Mouse (Mus musculus) limb, embryonic 13.5 days (tissue): Measurements from ENCODE around the gene Nt5dc3. TPM values are rescaled to one million over a fixed set of nuclear protein-coding genes. Genes with fewer than 3 reads are reported as not detected.

Experiments
- ATAC-seq: fragments of 200-750 bp; cut with Nextera tagmentation; 2 replicates; pipeline ENCODE4 v1.8.0; 2017; ENCODE audit warnings: low read depth, moderate number of reproducible peaks, moderate TSS enrichment; ENCODE audit not compliant: low FRiP score
- H3K27ac ChIP-seq: fragments of 300-500 bp; sonication (generic); 2 replicates; pipeline ENCODE4 v1.5.1; 2015; ENCODE audit warnings: inconsistent platforms, mild to moderate bottlenecking, moderate library complexity
- H3K27me3 ChIP-seq: fragments of 300-500 bp; sonication (generic); 2 replicates; pipeline ENCODE4 v1.6.1; 2015; ENCODE audit warnings: mild to moderate bottlenecking, inconsistent platforms
- H3K36me3 ChIP-seq: fragments of 300-500 bp; sonication (generic); 2 replicates; pipeline ENCODE4 v1.6.1; 2015; ENCODE audit warnings: inconsistent platforms, mild to moderate bottlenecking, moderate library complexity
- H3K4me1 ChIP-seq: fragments of 300-500 bp; sonication (generic); 2 replicates; pipeline ENCODE4 v1.6.1; 2015; ENCODE audit warnings: inconsistent platforms
- H3K4me2 ChIP-seq: fragments of 300-500 bp; sonication (generic); replicated peaks from 2 replicates; pipeline ENCODE4 v1.6.1; 2015; ENCODE audit warnings: inconsistent platforms, mild to moderate bottlenecking, moderate library complexity
- H3K4me3 ChIP-seq: fragments of 300-500 bp; sonication (generic); 2 replicates; pipeline ENCODE4 v1.5.1; 2015; ENCODE audit warnings: moderate library complexity, mild to moderate bottlenecking, inconsistent platforms
- H3K9ac ChIP-seq: fragments of 300-500 bp; sonication (generic); 2 replicates; pipeline ENCODE4 v1.6.1; 2015; ENCODE audit warnings: mild to moderate bottlenecking, inconsistent platforms
- H3K9me3 ChIP-seq: fragments of 300-500 bp; sonication (generic); 2 replicates; pipeline ENCODE4 v1.6.1; 2016; ENCODE audit warnings: inconsistent platforms
- WGBS: fragments of 180-500 bp; shearing (Covaris S2); methylation state at CpG from one replicate; pipeline ENCODE4 v1.1.7; 2015; 5-methylcytosine and 5-hydroxymethylcytosine counted together
- polyA plus RNA-seq: library from polyadenylated mRNA; unstranded; fragments of >200 nt; fragmentation: Nextera tagmentation; extraction: Ambion mirVana; gene quantifications from 2 replicates; pipeline ENCODE4 v1.2.1, GENCODE M21; 2015

The Nt5dc3 gene
- polyA plus RNA-seq, 1 experiment from 2014 or later, result 0.83 TPM

GRCm38 (mm10) chr10:86763672-86764071, 15.1 kb upstream of the Nt5dc3 start, which contains the start of gene Gm49358:
TSS of gene Gm49358 (plus strand) at chr10:86763972.
- Histone ChIP-seq H3K9ac (no peak within 1 kb of the TSS), H3K4me2 (no peak within 1 kb of the TSS), H3K27me3 (no peaks in the 10 kb centered on the region), H3K4me3 (no peak within 1 kb of the TSS), H3K36me3 (no peaks in the 10 kb centered on the region), H3K4me1 (peaks cover 15% of the 10 kb centered on the region), H3K9me3 (no peaks in the 10 kb centered on the region), H3K27ac (no peak within 1 kb of the TSS)
- no peak for ATAC-seq
- 88% methylated on average over 5 of the region's 5 CpGs for WGBS

DNA sequence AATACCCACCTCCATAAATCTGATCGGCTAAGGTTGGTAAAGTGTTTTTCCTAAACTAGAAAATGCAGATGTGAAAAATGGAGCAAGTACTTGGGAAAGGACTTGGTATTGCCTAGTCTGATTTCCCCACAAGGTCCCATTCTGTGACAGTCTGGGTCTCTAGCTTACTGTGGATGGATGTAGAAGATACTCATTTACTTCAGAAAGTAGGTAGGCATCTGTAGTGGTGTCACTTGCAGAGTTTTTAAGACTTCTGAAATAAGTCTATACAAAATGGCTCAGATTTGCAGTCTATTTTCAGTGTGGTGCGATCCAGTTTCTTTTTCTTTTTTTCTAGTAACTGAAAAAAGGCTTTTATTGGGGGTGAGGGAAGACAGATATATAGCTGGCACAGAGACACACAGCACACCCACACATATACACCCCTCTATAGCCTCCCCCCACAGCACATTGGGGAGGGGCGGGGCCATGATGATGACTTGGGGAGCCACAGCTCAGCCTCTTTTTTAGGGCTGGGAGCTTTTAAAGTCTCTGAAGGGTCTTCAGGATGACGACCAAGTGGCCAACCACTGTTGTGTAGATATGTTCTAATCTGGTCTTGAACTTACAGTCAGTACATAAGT, 13.3 kb upstream of the Nt5dc3 start:
- 85% methylated on average over 4 of the region's 4 CpGs for WGBS
- ATAC-seq, result no peak
- H3K27me3 ChIP-seq, result no peaks in the 10 kb centered on the region
- no peak overlapping the region for H3K27ac ChIP-seq
- no peak overlapping the region for H3K4me3 ChIP-seq
- no peak overlapping the region for H3K9ac ChIP-seq
- H3K36me3 ChIP-seq, result no peaks in the 10 kb centered on the region
- no peaks in the 10 kb centered on the region for H3K9me3 ChIP-seq
- peaks cover 15% of the 10 kb centered on the region for H3K4me1 ChIP-seq
- H3K4me2 ChIP-seq, result no peak overlapping the region

- Histone ChIP-seq H3K4me3 (no peak overlapping the region), H3K9ac (no peak overlapping the region), H3K27me3 (no peaks in the 10 kb centered on the region), H3K9me3 (no peaks in the 10 kb centered on the region), H3K4me2 (no peak overlapping the region), H3K36me3 (no peaks in the 10 kb centered on the region), H3K27ac (no peak overlapping the region), H3K4me1 (no peaks in the 10 kb centered on the region)
- 69% methylated on average over 5 of the region's 5 CpGs for WGBS
- ATAC-seq, result no peak
Measured at GRCm38 (mm10) chr10:86769216-86769615, 9.6 kb upstream of the Nt5dc3 start.

DNA sequence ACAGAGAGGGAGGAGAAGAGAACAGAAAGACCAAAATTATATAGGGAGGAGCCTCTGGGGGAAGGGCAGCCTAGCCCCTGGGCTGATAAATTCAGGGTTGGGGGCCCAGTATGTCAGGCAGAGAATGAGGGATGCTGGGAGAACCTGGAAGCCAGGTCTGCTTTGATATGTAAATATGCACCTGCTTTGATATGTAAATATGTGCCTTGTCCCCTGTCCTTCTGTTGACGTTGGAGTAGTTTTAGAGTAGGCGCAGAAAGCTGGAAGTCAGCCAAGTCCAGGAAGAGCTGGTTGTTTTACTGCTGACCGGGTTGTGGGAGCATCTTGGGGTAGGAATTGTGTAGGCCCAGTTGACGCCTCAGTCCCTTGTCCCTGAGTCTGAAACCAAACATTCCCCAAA, 9.0 kb upstream of the Nt5dc3 start:
- no peak for ATAC-seq
- H3K4me3 ChIP-seq, result no peak overlapping the region
- no peak overlapping the region for H3K9ac ChIP-seq
- no peak overlapping the region for H3K27ac ChIP-seq
- H3K4me1 ChIP-seq, result no peaks in the 10 kb centered on the region
- no peak overlapping the region for H3K4me2 ChIP-seq
- 44% methylated on average over 4 of the region's 4 CpGs for WGBS
- no peaks in the 10 kb centered on the region for H3K36me3 ChIP-seq
- no peaks in the 10 kb centered on the region for H3K9me3 ChIP-seq
- no peaks in the 10 kb centered on the region for H3K27me3 ChIP-seq

DNA sequence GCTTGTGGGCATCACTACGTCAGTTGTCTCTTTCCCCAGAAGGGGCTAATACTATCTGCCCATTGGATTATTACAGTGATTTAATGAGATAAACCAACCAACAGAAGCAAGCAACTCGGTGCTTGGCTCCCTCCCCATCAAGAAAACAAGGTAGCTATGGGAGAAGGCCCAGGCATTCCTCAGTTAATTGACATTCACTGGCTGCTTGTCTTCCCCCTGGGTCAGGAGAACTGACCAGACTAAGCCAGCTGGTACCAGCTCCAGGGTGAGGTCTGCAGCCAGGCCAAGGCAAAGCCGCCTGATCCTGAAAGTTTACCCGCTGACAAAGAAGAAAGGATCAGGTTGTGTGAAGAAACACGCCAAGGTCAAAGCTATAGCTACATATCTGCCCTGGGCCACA, 7.1 kb upstream of the Nt5dc3 start:
- Histone ChIP-seq H3K27ac (no peak overlapping the region), H3K27me3 (no peaks in the 10 kb centered on the region), H3K4me1 (no peaks in the 10 kb centered on the region), H3K36me3 (no peaks in the 10 kb centered on the region), H3K4me2 (no peak overlapping the region), H3K4me3 (no peak overlapping the region), H3K9me3 (no peaks in the 10 kb centered on the region), H3K9ac (no peak overlapping the region)
- WGBS, result 73% methylated on average over 5 of the region's 5 CpGs
- ATAC-seq, result no peak

DNA sequence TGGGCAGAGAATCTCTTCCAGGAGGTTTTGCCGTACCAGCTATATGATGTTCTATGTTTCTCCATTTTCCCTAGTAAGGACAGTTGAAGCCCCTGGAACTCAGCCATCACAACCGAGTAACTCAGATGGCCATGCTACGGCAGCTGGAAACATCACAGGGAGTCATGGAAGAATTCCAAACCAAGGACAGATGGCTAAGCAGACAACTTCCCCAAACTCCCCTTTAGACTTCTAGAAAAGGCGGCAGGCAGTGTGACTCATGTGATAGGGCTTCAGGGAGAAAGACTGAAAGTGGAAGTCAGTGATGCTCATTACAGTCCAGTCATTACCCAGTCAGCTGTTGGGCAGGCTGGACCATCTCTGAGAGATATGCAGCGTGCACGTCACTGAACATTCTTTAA, 6.6 kb upstream of the Nt5dc3 start:
- Histone ChIP-seq H3K4me3 (no peak overlapping the region), H3K27me3 (no peaks in the 10 kb centered on the region), H3K4me1 (no peaks in the 10 kb centered on the region), H3K4me2 (no peak overlapping the region), H3K9ac (no peak overlapping the region), H3K9me3 (no peaks in the 10 kb centered on the region), H3K36me3 (no peaks in the 10 kb centered on the region), H3K27ac (no peak overlapping the region)
- no peak for ATAC-seq
- WGBS, result 59% methylated on average over 6 of the region's 6 CpGs

DNA sequence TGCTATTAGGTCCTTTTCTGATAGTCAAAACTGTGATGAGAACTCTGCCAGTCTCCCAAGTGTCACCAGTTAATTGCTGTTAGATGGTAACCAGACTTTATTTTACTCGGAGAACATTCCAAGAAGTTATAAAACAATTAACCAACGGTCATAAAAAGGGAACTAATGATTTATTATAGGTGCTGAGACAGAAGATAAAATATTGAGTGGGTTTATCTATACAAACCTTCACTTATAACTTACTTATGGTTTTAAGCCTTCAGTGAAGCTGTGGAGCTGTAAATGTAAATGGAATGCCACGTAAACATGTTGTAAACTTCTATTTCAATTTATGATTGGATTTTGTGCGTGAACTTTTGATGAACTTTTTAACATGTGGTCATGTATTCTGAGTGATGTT, 5.4 kb upstream of the Nt5dc3 start:
- Histone ChIP-seq H3K9ac (no peak overlapping the region), H3K4me2 (no peak overlapping the region), H3K27ac (no peak overlapping the region; the same call in 1 of the 2 replicates), H3K4me1 (peaks cover 6% of the 10 kb centered on the region; the same call in 1 of the 2 replicates), H3K9me3 (no peaks in the 10 kb centered on the region), H3K36me3 (no peaks in the 10 kb centered on the region), H3K4me3 (no peak overlapping the region), H3K27me3 (peaks cover 3% of the 10 kb centered on the region; the same call in 1 of the 2 replicates)
- WGBS, result 14% methylated on average over 4 of the region's 4 CpGs
- ATAC-seq, result no peak

- no peak overlapping the region for H3K4me3 ChIP-seq
- no peak for ATAC-seq
- WGBS, result 58% methylated on average over 9 of the region's 9 CpGs
- H3K4me2 ChIP-seq, result 0 out of 2 replicates have a peak overlapping the region, but pooled peaks have one; percentile 1
- no peak overlapping the region for H3K9ac ChIP-seq
- peaks cover 22% of the 10 kb centered on the region; the same call in 1 of the 2 replicates for H3K27me3 ChIP-seq
- H3K4me1 ChIP-seq, result peaks cover 19% of the 10 kb centered on the region
- no peaks in the 10 kb centered on the region for H3K9me3 ChIP-seq
- H3K27ac ChIP-seq, result no peak overlapping the region
- no peaks in the 10 kb centered on the region for H3K36me3 ChIP-seq
Measured at GRCm38 (mm10) chr10:86776281-86776680, 2.5 kb upstream of the Nt5dc3 start.

DNA sequence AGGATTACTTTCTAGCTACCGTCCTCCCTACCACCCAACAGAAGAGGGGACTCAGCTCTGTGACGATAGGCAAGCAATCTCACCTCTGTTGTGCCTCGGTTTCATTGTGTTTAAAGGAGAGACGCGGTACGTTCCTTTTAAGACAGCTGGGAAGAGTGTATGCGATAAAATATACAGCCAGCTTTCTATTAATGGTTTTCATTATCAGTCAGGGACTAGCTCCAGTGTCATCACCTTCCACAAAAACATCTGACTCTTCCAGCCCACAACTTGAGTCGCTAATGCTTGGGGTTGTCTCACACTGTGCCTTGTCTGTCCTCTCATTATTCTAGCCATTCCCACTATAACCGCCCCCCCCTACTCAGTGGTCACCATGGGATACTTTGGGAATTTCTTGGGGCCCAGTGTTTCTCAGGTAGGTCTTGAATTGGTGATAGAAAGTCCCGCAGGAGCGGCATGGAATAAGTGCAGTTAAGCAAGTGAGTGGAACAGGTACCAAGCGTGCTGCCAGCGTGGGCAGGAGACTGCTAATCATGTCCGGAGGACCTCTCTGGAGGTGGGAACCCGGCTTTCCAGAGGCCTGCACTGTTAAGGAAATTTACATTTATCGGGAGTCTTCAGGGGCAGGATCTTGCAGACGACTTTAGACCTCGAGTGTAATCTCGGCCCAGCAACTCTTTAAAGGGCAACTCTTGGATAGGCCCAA, 1.0 kb upstream of the Nt5dc3 start:
- H3K4me2 ChIP-seq, result peak overlapping the region; percentile 98
- H3K36me3 ChIP-seq, result no peaks in the 10 kb centered on the region
- H3K4me1 ChIP-seq, result peaks cover 29% of the 10 kb centered on the region
- H3K4me3 ChIP-seq, result peak overlapping the region; percentile 72
- ATAC-seq, result no peak
- H3K9ac ChIP-seq, result 0 out of 2 replicates have a peak overlapping the region, but pooled peaks have one; percentile 75
- H3K27ac ChIP-seq, result no peak overlapping the region
- no peaks in the 10 kb centered on the region for H3K9me3 ChIP-seq
- H3K27me3 ChIP-seq, result peaks cover 22% of the 10 kb centered on the region; the same call in 1 of the 2 replicates
- WGBS, result 43% methylated on average over 19 of the region's 19 CpGs

DNA sequence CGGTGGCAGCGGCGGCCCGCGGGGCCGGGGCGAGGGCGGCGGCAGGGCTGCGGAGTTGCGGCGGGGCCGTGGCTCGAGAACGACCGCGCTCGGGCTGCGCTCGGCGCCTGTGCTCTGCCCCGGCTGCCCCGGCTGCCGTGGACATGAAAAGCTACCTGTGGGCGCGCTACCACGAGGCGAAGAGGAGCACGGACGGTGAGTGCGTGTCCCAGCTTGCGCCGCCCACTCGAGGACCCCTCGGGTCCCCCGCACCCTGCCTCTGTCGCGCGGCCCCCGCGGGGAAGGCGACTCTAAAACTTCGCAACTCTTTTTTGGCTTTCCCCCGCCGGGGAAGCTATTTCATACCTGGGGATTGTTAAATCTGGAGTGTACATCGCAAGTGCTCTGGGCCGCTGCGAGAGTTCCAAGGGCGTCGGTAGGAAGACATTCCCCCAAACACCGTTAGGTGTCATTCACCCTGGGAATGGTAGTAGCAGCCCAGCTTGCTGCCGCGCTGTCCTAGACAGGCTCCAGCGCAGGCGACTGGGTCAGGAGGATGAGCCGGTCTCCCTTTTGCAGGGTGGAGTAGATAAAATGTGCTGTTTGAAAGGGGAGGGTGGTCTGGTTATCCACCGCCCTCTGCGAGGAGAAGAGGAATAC, 431 bp downstream of the Nt5dc3 start:
- WGBS, result under 1% methylated on average over 56 of the region's 58 CpGs
- H3K9ac ChIP-seq, result peak overlapping the region; percentile 75
- peaks cover 29% of the 10 kb centered on the region for H3K4me1 ChIP-seq
- H3K27me3 ChIP-seq, result peaks cover 22% of the 10 kb centered on the region; the same call in 1 of the 2 replicates
- H3K9me3 ChIP-seq, result no peaks in the 10 kb centered on the region
- peak overlapping the region; percentile 72 for H3K4me3 ChIP-seq
- H3K36me3 ChIP-seq, result no peaks in the 10 kb centered on the region
- H3K4me2 ChIP-seq, result peak overlapping the region; percentile 98
- H3K27ac ChIP-seq, result no peak overlapping the region
- ATAC-seq, result peak; percentile 42

DNA sequence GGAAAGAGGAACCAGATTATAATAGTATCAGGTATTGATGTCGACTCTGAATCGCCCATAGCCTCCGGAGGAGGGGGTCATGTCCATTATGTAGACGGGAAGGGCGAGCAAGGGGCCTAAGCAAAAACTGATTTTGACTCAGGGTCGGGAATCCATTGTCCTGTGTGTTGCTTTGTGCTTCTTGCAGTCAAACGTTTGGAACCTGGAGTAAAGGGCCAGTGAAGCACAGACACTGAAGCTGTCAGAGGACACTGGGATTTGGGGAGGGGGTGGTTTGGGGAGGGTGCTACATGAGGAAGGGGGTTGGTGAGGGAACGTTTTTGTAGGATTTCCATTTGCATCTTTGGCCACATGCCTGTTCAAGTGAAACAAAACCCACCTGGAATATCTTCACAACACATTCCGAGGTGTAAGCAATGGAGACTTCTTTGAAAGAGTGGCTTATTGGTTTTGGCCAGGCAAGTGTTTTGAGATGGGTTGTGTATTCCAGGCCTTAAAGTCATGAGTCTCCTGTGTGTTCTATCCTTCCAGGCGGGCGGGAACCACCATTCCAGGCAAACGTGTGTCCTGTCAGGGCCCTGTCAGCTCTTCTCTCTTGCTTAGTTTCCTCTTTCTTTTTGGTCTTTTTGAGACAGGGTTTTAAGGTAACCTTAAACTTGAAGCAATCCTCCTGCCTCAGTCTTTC, 1.2 kb downstream of the Nt5dc3 start:
- H3K27ac ChIP-seq, result no peak overlapping the region
- peak overlapping the region; percentile 98 for H3K4me2 ChIP-seq
- H3K4me3 ChIP-seq, result peak overlapping the region; percentile 72
- H3K9ac ChIP-seq, result peak overlapping the region; percentile 75
- peaks cover 29% of the 10 kb centered on the region for H3K4me1 ChIP-seq
- H3K27me3 ChIP-seq, result peaks cover 22% of the 10 kb centered on the region; the same call in 1 of the 2 replicates
- 20% methylated on average over 12 of the region's 12 CpGs for WGBS
- H3K9me3 ChIP-seq, result no peaks in the 10 kb centered on the region
- ATAC-seq, result no peak
- no peaks in the 10 kb centered on the region for H3K36me3 ChIP-seq

- H3K4me3 ChIP-seq, result no peak overlapping the region
- H3K27me3 ChIP-seq, result peaks cover 22% of the 10 kb centered on the region; the same call in 1 of the 2 replicates
- no peak overlapping the region for H3K4me2 ChIP-seq
- peaks cover 29% of the 10 kb centered on the region for H3K4me1 ChIP-seq
- H3K36me3 ChIP-seq, result no peaks in the 10 kb centered on the region
- 31% methylated on average over 5 of the region's 5 CpGs for WGBS
- H3K9me3 ChIP-seq, result no peaks in the 10 kb centered on the region
- no peak overlapping the region for H3K27ac ChIP-seq
- H3K9ac ChIP-seq, result 0 out of 2 replicates have a peak overlapping the region, but pooled peaks have one; percentile 13
- ATAC-seq, result no peak
Measured at GRCm38 (mm10) chr10:86781641-86782040, 2.8 kb downstream of the Nt5dc3 start.
